Mouse (Mus musculus) cerebellum, adult 2 months (tissue): ENCODE measurements around the gene Cdcp1. TPM values are rescaled to one million over a fixed set of nuclear protein-coding genes. Genes with fewer than 3 reads are reported as not detected.

Source experiments
- DNase-seq, 2 experiments: peaks; one replicate each; pipeline ENCODE4 v3.0.0; 2021
- H3K27ac ChIP-seq: fragments of 200-500 bp; 2 replicates; pipeline ENCODE4 v1.5.1; 2012; ENCODE audit warnings: low read length, control low read depth, inconsistent platforms; ENCODE audit not compliant: insufficient read depth
- H3K27me3 ChIP-seq: fragments of 200-500 bp; 2 replicates; pipeline ENCODE4 v1.6.1; 2012; ENCODE audit warnings: inconsistent platforms, mild to moderate bottlenecking, low read length, moderate library complexity; ENCODE audit not compliant: control insufficient read depth, insufficient read depth
- H3K4me1 ChIP-seq: fragments of 200-500 bp; 2 replicates; pipeline ENCODE4 v1.6.1; 2011; ENCODE audit warnings: low read length; ENCODE audit not compliant: control insufficient read depth, insufficient read depth
- H3K4me3 ChIP-seq: fragments of 200-500 bp; replicated peaks from 2 replicates; pipeline ENCODE3; 2011; ENCODE audit warnings: mild to moderate bottlenecking, low read depth, low read length, control low read depth; ENCODE audit not compliant: insufficient read depth
- CTCF ChIP-seq: fragments of 200-500 bp; IDR thresholded peaks from 2 replicates; pipeline ENCODE4 v1.5.1; 2011; ENCODE audit warnings: low read depth, mild to moderate bottlenecking, control low read depth, low read length, moderate library complexity, borderline replicate concordance; ENCODE audit not compliant: insufficient read depth
- POLR2A ChIP-seq: fragments of 200-500 bp; IDR thresholded peaks from 2 replicates; pipeline ENCODE4 v1.6.1; 2011; ENCODE audit warnings: low read length, control low read depth, borderline replicate concordance; ENCODE audit not compliant: insufficient read depth
- WGBS: fragments of 180-500 bp; shearing (Covaris S2); methylation state at CpG from one replicate; pipeline ENCODE4 v1.1.7; 2018; 5-methylcytosine and 5-hydroxymethylcytosine counted together
- polyA plus RNA-seq: library from polyadenylated mRNA; depleted of rRNA; stranded (reverse); fragments of >200 nt; gene quantifications from 2 replicates; pipeline ENCODE4 v1.2.3, GENCODE M21; 2012; rRNA removed

Cdcp1 gene
- polyA plus RNA-seq, 1 experiment, result 0.05 TPM

DNA sequence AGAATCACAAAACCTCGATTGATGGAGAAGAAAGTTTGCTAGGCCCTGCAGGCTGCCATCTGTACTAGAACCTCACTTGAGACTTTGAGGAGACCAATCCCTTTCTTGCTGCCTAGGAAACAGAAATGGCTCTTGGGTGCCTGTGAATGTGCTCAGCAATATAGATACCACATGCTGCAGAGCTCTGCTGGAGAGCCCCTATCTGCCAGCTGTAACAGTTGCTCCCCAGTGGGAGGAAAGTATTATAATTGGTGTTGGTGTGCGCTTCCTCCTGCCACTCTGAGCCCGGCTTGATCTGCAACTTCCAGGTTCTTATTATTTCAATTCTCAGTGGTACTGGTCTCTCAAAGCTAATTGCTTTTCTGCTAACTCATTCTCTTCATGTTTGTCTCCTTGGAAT lies 92.8 kb downstream of the Cdcp1 start:
- H3K4me1 ChIP-seq, result no peaks in the 10 kb centered on the region
- no peak overlapping the region for H3K4me3 ChIP-seq
- no peak for DNase-seq
- 80% methylated on average over 3 of the region's 3 CpGs for WGBS
- H3K27me3 ChIP-seq, result no peaks in the 10 kb centered on the region
- TF ChIP-seq CTCF (no peak), POLR2A (no peak)
- H3K27ac ChIP-seq, result no peak overlapping the region

Other genes with a start within 250 kb of the Cdcp1 start
- 21.2 and 21.3 TPM in 2 replicates for gene Tmem42, start 194.7 kb downstream of the Cdcp1 start, polyA plus RNA-seq
- 0.44 and 0.69 TPM in 2 replicates for gene Tgm4, start 181.3 kb downstream of the Cdcp1 start, polyA plus RNA-seq
- 83.4 and 85.9 TPM in 2 replicates for gene Zdhhc3, start 102.8 kb downstream of the Cdcp1 start, polyA plus RNA-seq
- 57.2 and 60.5 TPM in 2 replicates for gene Exosc7, start 102.8 kb downstream of the Cdcp1 start, polyA plus RNA-seq
- 15.4 and 15.7 TPM in 2 replicates for gene Clec3b, start 65.1 kb downstream of the Cdcp1 start, polyA plus RNA-seq
- 12.8 and 14.5 TPM in 2 replicates for gene Tmem158, start 44.7 kb upstream of the Cdcp1 start, polyA plus RNA-seq
- 2,134 and 2,230 TPM in 2 replicates for gene Lars2, start 150.9 kb upstream of the Cdcp1 start, polyA plus RNA-seq